In genomic region chrX:151817712-151818111, GRCm38 (mm10) we compare ENCODE assay signal across 22 mouse cellular contexts.
"Had no signal": no experiment of that assay in that cellular context is flagged by ENCODE, and none has a peak within 500 bp of the region (broad histone marks: within the 10 kb centered on the region; RNA-seq: fewer than 3 reads in every experiment).

No protein-coding gene starts in this region.

- ATAC-seq: midbrain, embryonic 13.5 days; midbrain, embryonic 16.5 days had no signal

- H3K27ac ChIP-seq: kidney, postnatal 0 days; layer of hippocampus, adult 2 months; left cerebral cortex, adult 2 months; liver, embryonic 14.5 days; lung, embryonic 15.5 days; midbrain, embryonic 10.5 days; midbrain, embryonic 13.5 days; neural tube, embryonic 13.5 days; stomach, embryonic 15.5 days had no signal

- H3K4me3 ChIP-seq: layer of hippocampus, adult 2 months; left cerebral cortex, adult 2 months; lung, embryonic 15.5 days; megakaryocyte, embryonic 14.5 days; midbrain, embryonic 10.5 days; midbrain, embryonic 13.5 days; myocyte; neural tube, embryonic 13.5 days; stomach, embryonic 15.5 days had no signal

- DNase-seq: kidney, postnatal 25 days; layer of hippocampus, postnatal 36 days; lung, adult 18-20 months; lung, postnatal 10 days; lung, postnatal 36 days; retina, postnatal 1 day; right cerebral cortex, postnatal 25 days; spleen, adult 18-20 months; thymus, adult 18-20 months; thymus, postnatal 36 days had no signal
